Mouse (Mus musculus): ENCODE results near the gene Alkbh5.
"Not testable (repeated sequence)": the region's sequence is repeated elsewhere in the genome, so short reads cannot be mapped to it uniquely, and the experiment has no call there.

Gene Alkbh5

DNA sequence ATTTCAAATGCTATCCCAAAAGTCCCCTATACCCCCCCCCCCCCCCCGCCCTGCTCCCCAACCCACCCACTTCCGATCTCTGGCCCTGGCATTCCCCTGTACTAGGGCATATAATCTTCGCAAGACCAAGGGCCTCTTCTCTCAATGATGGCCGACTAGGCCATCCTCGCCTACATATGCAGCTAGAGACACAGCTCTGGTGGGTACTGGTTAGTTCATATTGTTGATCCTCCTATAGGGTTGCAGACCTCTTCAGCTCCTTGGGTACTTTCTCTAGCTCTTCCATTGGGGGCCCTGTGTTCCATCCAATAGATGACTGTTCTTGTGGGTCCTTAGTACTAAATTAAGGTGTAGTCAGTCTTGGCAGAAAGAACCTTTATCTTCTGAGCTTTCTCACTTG, 7.0 kb downstream of the Alkbh5 start:
- not testable (repeated sequence) for DNase-seq (ENCODE audit: extremely low spot score)

DNA sequence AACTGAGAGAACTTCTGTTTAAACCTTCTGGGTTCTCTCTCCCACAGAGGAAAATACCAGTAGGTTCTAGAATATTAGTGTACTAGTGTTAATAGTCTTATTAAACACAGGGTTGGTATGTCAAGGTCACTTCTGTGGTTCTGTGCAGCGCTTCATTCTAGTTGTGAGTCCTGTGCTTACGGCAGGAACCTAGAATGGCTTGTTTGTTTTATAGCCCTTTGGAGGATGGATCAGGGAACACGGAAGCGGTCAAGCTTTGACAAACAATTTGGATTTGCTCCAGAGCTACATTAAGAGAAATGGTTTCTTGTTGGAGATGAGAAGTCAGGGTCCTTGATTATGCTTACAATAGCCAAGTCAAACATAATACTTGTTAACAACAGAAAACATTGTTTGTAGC, 9.3 kb downstream of the Alkbh5 start:
- no peak for DNase-seq (ENCODE audit: extremely low spot score)

DNA sequence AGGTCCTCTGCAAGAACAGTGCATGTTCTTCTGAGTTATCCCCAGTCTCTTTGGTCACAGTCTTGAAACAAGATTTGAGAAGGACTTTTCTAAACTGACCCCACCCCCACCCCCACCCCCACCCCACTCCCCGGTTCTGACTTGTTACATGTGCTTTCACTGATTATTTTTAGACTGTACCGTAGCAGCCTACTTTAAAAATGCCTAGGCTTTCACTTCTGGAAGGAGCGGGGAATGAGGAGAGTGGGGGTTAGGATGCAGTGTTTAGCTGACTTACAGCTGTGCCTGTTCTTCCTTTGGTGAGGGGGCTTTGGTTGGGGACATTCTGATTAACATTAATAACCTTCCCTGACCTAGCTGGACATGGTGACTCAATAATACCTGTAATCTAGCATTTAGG, 11.9 kb downstream of the Alkbh5 start:
- DNase-seq (ENCODE audit: extremely low spot score) = no peak

DNA sequence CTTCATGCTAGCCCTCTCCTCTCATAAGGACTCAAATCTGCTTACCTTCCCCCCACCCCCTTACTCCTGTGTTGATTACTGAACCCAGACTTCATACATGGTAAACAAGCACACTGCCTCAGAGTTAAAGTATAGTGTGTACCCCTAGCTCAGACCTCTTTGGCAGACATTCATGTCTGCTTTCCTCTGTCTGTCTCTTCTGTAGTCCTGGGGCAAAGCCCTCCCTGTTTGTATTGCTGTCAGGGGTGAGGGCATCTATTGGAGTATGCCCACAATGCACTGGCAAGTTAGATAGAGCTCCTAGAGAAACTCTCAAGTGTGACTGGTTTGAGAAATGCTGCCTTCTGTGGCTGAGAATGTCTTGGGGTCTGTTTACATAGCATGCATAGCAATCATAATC, 16.9 kb downstream of the Alkbh5 start:
- no peak for DNase-seq (ENCODE audit: extremely low spot score)

DNA sequence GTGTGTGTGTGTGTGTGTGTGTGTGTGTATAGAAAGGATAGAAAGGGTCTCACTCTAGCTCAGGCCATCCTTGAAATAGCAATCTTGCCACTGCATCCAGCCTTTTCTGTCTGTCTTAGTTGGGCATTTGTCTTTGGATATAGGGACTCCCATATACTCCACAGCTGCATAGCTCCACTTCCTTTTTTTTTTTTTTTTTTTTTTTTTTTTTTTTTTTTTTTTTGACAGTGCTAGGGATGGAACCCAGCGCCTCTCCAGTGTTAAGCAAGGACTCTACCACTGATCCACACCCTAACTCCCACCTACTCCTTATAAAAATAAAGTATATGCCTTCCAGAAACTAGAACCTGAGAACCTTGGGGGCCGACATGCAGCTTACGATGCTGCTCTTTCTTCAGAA, 21.5 kb downstream of the Alkbh5 start:
- no peak for DNase-seq (ENCODE audit: extremely low spot score)

DNA sequence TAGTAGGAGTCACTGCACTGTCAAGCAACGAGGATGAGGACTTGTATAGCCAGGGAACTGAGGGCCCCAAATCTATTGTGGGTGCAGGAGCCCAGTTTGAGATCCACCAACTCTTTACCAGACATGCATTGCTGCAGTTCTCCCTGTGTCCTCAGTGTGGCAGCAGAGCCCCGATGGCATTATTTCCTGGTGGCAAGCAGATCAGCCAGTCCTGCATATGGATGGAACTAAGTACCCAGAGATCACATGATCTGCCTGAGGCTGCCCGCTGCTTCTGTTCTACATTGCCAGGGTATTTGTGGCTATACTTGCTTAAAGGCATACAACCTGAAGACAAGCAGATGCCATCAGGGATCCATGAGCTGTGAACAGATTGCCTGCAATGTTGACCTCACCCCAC, 23.2 kb downstream of the Alkbh5 start:
- DNase-seq (ENCODE audit: extremely low spot score) = peak; percentile 63

DNA sequence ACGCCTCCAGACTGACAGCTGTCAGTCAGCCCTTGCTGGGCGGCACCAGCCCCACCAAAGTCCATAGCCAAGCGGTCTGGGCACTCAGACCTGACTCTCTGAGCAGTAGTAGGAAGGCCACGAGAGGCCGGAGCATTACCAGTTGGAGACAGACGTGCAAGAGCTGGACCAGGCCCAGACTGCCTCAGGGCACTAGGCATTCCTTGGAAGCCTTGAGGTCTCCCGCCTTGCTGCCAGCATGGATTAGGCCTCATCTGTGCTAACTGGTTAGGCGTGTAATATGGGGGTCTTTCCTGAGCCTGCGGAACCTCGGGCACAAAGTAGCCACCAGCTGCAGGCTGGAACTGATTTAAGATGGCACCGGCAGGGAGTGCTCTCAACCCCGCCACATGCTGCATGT, 37.8 kb downstream of the Alkbh5 start:
- DNase-seq (ENCODE audit: extremely low spot score) = not testable (repeated sequence)
